Mouse (Mus musculus): ENCODE data around the gene Rab11fip5. TPM values are rescaled to one million over a fixed set of nuclear protein-coding genes. Genes with fewer than 3 reads are reported as not detected.

The Rab11fip5 gene
- polyA plus RNA-seq, 1 experiment from 2014 or later: 4.3 TPM

DNA sequence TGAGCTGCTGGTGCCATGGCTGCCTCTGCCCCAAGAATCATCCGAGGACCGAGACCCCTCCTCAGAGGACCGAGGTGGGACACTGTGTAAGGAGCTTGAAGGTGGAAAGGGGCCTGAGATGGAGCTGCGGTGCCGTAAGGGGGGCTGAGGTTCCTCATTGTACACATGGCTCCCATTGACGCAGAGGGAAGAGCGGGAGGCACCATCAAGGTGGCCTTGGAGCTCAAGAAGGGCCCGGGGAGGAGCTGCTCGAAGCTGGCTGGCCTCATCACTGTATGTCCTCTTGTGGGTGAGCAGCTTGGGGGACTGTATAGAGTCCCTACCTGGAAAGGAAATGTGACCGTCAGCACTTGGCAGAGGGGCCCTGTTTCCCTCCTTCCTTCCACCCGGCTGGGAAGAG lies 26.3 kb downstream of the Rab11fip5 start:
- DNase-seq (ENCODE audit: low spot score): no peak

GRCm38 (mm10) chr6:85346028-85346634 lies 28.3 kb downstream of the Rab11fip5 start:
- DNase-seq (ENCODE audit: low spot score): peak; percentile 88

DNA sequence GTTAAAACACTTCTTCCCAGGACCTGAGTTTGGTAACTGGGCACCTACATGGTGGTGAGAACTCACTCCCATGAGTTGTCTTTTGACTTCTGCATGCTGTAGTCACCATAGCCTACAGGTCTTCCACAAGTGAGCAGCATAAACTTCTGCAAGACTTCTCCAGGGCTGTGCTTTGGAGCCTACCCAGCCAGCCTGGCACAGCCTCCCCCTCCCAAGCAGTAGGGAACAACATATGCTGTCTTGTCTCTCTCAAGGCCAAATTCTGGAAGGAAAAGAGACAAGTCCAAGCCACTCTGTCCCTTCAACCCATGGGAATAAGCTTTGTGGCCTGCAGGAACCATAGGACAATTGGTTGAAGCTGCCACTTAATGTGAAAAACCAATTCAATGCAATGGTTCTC lies 29.5 kb downstream of the Rab11fip5 start:
- DNase-seq (ENCODE audit: low spot score): no peak

- DNase-seq (ENCODE audit: low spot score): no peak
Measured at GRCm38 (mm10) chr6:85343027-85343426, 31.4 kb downstream of the Rab11fip5 start.

GRCm38 (mm10) chr6:85341814-85342501 lies 32.5 kb downstream of the Rab11fip5 start:
- no peak for DNase-seq (ENCODE audit: low spot score)

DNA sequence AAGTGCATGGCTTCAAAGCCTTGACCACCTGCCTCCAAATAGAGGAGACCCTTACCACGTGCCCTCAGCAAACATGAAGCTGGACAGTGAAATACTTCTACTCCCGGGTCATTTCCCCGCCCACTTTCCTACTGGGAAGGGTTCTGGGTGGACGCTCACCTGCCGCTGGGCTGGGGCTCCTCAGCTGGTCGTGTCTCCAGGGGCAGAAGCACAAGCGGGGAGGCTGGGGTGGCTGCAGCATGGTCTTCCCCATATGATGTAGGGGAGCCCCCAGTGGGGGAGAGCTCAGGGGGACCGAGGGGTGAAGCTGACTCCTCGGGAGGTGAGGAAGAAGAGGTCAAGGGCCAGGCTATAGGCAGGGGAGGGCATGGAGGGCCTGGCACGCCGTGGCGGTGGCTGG lies 34.2 kb downstream of the Rab11fip5 start:
- DNase-seq (ENCODE audit: low spot score): no peak

GRCm38 (mm10) chr6:85339273-85339901 lies 35.0 kb downstream of the Rab11fip5 start:
- DNase-seq (ENCODE audit: low spot score): peak; percentile 41

DNA sequence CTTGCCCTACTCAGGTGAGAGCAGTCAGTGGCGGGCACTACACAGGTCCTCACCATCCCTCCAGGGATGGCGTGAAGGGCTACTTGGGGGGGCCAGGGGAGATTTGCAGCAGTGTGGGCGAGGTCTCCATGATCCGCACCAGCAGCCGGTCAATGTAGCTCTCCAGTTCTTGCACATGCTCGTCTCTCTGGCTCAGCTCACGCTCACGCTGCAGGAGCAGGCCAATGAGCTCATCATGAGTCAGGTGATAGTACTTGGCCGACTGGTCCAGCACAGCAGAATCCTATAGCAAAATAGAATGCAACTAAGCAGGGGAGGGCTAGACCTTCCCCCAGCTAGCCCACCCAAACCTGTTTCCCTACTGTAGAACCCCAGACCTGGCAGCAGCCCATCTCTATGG lies 37.5 kb downstream of the Rab11fip5 start:
- DNase-seq (ENCODE audit: low spot score): no peak

GRCm38 (mm10) chr6:85335352-85335751 lies 39.1 kb downstream of the Rab11fip5 start:
- DNase-seq (ENCODE audit: low spot score): no peak

GRCm38 (mm10) chr6:85334851-85335250 lies 39.6 kb downstream of the Rab11fip5 start:
- no peak for DNase-seq (ENCODE audit: low spot score)

DNA sequence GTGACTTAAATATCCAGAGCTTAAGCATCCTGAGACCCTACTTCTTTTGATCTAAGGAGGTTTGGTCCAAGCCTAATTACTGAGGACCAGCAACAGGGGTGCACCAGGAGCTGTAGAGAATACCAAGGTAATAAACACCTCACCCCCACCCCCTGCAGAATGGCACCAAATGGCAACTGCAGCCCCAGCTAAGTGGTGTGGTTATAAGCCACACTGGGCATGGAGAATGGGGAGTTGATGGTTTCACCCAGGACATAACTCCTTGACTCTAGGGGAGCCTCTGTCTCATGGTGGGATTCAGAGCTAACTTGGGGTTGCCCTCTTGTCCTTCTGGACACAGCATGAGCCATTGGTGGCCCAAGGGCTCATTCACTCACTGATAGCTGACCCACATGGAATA lies 40.2 kb downstream of the Rab11fip5 start:
- no peak for DNase-seq (ENCODE audit: low spot score)

GRCm38 (mm10) chr6:85333732-85334131 lies 40.7 kb downstream of the Rab11fip5 start:
- DNase-seq (ENCODE audit: low spot score): no peak

DNA sequence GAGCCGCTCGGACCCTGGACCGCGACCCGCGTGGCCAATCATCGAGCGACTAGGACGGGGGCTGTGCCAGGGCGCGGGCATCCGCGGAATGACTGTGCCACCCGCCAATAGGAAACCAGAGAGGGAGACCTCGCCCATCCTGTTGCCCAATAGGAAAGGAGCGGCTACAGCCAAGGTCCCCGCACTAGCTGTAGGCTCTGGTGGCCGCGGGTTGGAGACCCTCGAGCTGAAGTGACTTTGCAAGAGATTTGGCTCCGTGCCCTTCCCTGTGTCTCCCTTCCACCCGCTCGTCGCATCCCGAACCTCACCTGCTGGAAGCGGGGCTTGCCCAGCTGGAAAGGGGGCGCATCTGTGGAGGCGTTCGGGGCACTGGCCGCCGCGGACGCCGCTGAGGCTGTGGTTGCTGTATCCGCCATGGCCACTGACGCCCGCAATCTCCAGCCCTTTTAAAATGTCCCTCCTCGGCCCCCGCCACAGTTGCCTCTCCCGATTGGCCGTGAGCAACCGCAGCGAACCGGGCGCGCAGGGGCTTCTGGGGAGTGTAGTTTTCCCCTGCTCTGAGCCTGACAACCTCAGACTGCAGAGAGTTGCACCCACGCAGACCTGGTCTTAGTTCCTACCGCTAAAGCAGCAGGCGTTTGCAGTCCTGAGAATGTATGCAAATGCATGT lies 41.3 kb downstream of the Rab11fip5 start, which contains the start of gene Sfxn5:
Gene Sfxn5, minus strand, starts transcription at position 423 of the 670 bp plus-strand sequence.
- DNase-seq (ENCODE audit: low spot score): peak; percentile 93

- no peak for DNase-seq (ENCODE audit: low spot score)
Measured at GRCm38 (mm10) chr6:85332351-85332999, 42.0 kb downstream of the Rab11fip5 start.

DNA sequence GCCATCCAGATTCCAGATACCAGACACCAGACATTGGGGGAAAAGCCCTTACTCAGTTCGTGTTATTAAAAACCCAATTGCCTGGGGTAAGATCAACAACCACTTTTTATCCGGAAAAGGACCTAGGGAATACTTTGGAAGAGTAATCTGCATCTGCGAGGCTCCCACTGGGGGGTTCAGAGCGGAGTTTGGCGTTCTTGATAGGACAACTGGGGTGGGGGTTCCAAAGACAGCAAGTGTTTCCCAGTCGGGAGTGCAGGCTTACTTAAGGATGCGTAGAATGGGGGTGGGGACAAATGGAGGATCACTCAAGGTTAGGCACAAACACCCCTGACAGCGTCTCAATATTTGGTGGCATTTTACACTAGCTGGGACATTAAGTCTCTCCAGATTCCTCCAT lies 42.7 kb downstream of the Rab11fip5 start:
- no peak for DNase-seq (ENCODE audit: low spot score)

GRCm38 (mm10) chr6:85331221-85331735 lies 43.2 kb downstream of the Rab11fip5 start:
- no peak for DNase-seq (ENCODE audit: low spot score)

- no peak for DNase-seq (ENCODE audit: low spot score)
Measured at GRCm38 (mm10) chr6:85329666-85330185, 44.7 kb downstream of the Rab11fip5 start.

DNA sequence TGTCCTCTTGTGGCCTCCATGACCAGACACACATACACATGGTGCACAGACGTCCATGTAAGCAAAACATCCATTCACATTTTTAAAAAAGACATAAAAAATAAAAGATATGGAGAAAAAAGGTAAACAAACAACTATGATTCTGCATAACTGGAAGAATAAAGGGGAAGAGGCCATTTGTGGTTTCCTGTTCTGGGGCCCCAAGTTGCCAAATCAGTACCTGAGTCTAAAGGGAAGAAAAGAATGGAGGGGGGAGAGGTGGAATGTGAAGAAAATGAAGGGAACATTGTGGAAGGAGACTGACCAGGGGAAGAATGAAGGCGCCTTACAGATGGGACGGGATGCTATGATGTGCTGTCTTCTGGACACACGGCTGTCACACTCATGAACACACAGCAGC lies 47.9 kb downstream of the Rab11fip5 start:
- DNase-seq (ENCODE audit: low spot score): no peak

DNA sequence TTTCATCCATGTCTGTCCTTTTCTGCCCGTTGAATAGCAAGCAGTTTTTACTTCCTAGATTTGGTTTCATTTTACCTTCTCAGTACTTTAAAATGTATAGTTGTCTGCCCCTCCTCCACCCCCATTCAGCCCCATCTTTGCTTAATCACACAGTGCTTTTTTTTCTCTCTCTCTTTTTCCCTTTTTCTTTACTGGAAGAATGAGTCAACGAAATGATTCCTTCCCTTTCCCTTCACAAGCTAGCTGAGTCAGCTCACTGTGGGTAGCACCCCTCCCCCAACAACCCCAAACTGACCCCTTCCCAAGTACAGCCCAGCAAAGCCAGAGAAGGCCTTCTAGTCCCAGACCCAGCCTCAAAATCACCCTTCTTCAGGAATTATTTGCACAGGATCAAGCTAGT lies 49.3 kb downstream of the Rab11fip5 start:
- DNase-seq (ENCODE audit: low spot score): no peak

- DNase-seq (ENCODE audit: low spot score): no peak
Measured at GRCm38 (mm10) chr6:85320445-85320866, 54.0 kb downstream of the Rab11fip5 start.

- DNase-seq (ENCODE audit: low spot score): no peak
Measured at GRCm38 (mm10) chr6:85316211-85316610, 58.2 kb downstream of the Rab11fip5 start.
